In genomic region chrX:8832043-8832442, GRCm38 (mm10) we compare ENCODE assay signal across 10 mouse cellular contexts. TPM values are rescaled to one million over a fixed set of nuclear protein-coding genes. Genes with fewer than 3 reads are reported as not detected.
DNase-seq lines count a peak whose midpoint lies in the region; ATAC-seq lines count a peak whose summit lies in the region.
"Had no signal": no experiment of that assay in that cellular context is flagged by ENCODE, and none has a peak within 500 bp of the region (broad histone marks: within the 10 kb centered on the region; RNA-seq: fewer than 3 reads in every experiment).

No protein-coding gene starts in this region.

- no peak for ATAC-seq in heart, embryonic 12.5 days (ENCODE audit: insufficient number of reproducible peaks, low FRiP score)
- ATAC-seq in hindbrain, embryonic 15.5 days (ENCODE audit: low FRiP score, low read depth): 0 out of 2 replicates have a peak, but pooled peaks have one; percentile 54

- H3K4me1 ChIP-seq in heart, embryonic 12.5 days (replicated peaks): no peaks in the 10 kb centered on the region
- H3K4me1 ChIP-seq in hindbrain, embryonic 15.5 days (replicated peaks): no peaks in the 10 kb centered on the region
- H3K4me1 ChIP-seq: limb, embryonic 15.5 days had no signal

- no peak overlapping the region for H3K4me3 ChIP-seq in heart, embryonic 12.5 days
- no peak overlapping the region for H3K4me3 ChIP-seq in hindbrain, embryonic 15.5 days
- H3K4me3 ChIP-seq: limb, embryonic 15.5 days had no signal

- no peak overlapping the region for H3K9ac ChIP-seq in heart, embryonic 12.5 days
- H3K9ac ChIP-seq in hindbrain, embryonic 15.5 days: no peak overlapping the region
- H3K9ac ChIP-seq: limb, embryonic 15.5 days had no signal

- DNase-seq in heart, postnatal 10 days: peak; percentile 34 to 62
- peak; percentile 10 for DNase-seq in Muller cell, postnatal 12 days (ENCODE audit: inconsistent ontology term)
- peak; percentile 56 to 77 for DNase-seq in cerebellum, postnatal 25 days
- DNase-seq in left cerebral cortex, postnatal 14 days (ENCODE audit: low spot score in 2 of 2): peak; percentile 50 to 72
- DNase-seq in retina, adult 2 months (ENCODE audit: low read depth, low spot score): peak; percentile 9
- DNase-seq in yolk sac, embryonic 10.5 days (ENCODE audit: low spot score): no peak

- no peaks in the 10 kb centered on the region for H3K9me3 ChIP-seq in heart, embryonic 12.5 days (replicated peaks)
- H3K9me3 ChIP-seq in hindbrain, embryonic 15.5 days: no peaks in the 10 kb centered on the region
- H3K9me3 ChIP-seq: limb, embryonic 15.5 days had no signal

- no peaks in the 10 kb centered on the region for H3K27me3 ChIP-seq in heart, embryonic 12.5 days (replicated peaks)
- no peaks in the 10 kb centered on the region for H3K27me3 ChIP-seq in hindbrain, embryonic 15.5 days
- H3K27me3 ChIP-seq: limb, embryonic 15.5 days had no signal

- intact Hi-C loops in heart, postnatal 10 days (cut with DNase I): loop anchor here (1.0 kb wide), 1 partner anchor 116 kb away; no protein-coding TSS in a partner anchor
- intact Hi-C loops in left cerebral cortex, postnatal 14 days (cut with DNase I): no loop called here

- H3K4me2 ChIP-seq in heart, embryonic 12.5 days: no peak overlapping the region
- H3K4me2 ChIP-seq in hindbrain, embryonic 15.5 days: no peak overlapping the region
- H3K4me2 ChIP-seq: limb, embryonic 15.5 days had no signal

- H3K27ac ChIP-seq in heart, embryonic 12.5 days (ENCODE audit: poor library complexity, severe bottlenecking): no peak overlapping the region
- H3K27ac ChIP-seq in hindbrain, embryonic 15.5 days (replicated peaks): no peak overlapping the region
- H3K27ac ChIP-seq: limb, embryonic 15.5 days had no signal

- H3K36me3 ChIP-seq in heart, embryonic 12.5 days: no peaks in the 10 kb centered on the region
- no peaks in the 10 kb centered on the region for H3K36me3 ChIP-seq in hindbrain, embryonic 15.5 days
- H3K36me3 ChIP-seq: limb, embryonic 15.5 days had no signal

RNA-seq across cellular contexts. Expression of gene Gm6592, which starts 11.8 kb away (rescaled TPM):
- not detected for total RNA-seq in heart, postnatal 10 days (2021)
- polyA plus RNA-seq in heart, embryonic 12.5 days (2016; fragmentation: Nextera tagmentation; extraction: Ambion mirVana): not detected in 2 replicates
- not detected in 2 replicates for polyA plus RNA-seq in hindbrain, embryonic 15.5 days (2015; fragmentation: Nextera tagmentation; extraction: Ambion mirVana)
- not detected for total RNA-seq in left cerebral cortex, postnatal 14 days (2021)
- polyA plus RNA-seq: limb, embryonic 15.5 days; stomach, embryonic 14.5 days had no signal

RNA-seq across cellular contexts. Expression of gene Ssxb5, which starts 28.6 kb away (rescaled TPM):
- total RNA-seq in heart, postnatal 10 days (2021): not detected
- not detected in 2 replicates for polyA plus RNA-seq in heart, embryonic 12.5 days (2016; fragmentation: Nextera tagmentation; extraction: Ambion mirVana)
- not detected in 2 replicates for polyA plus RNA-seq in hindbrain, embryonic 15.5 days (2015; fragmentation: Nextera tagmentation; extraction: Ambion mirVana)
- not detected for total RNA-seq in left cerebral cortex, postnatal 14 days (2021)
- polyA plus RNA-seq: limb, embryonic 15.5 days; stomach, embryonic 14.5 days had no signal

RNA-seq across cellular contexts. Expression of gene Gm5751, which starts 42.0 kb away (rescaled TPM):
- total RNA-seq in heart, postnatal 10 days (2021): not detected
- not detected in 2 replicates for polyA plus RNA-seq in heart, embryonic 12.5 days (2016; fragmentation: Nextera tagmentation; extraction: Ambion mirVana)
- polyA plus RNA-seq in hindbrain, embryonic 15.5 days (2015; fragmentation: Nextera tagmentation; extraction: Ambion mirVana): not detected in 2 replicates
- not detected for total RNA-seq in left cerebral cortex, postnatal 14 days (2021)
- polyA plus RNA-seq: limb, embryonic 15.5 days; stomach, embryonic 14.5 days had no signal
